Mouse (Mus musculus) cerebellum, adult 2 months (tissue): ENCODE results near the gene Ttyh3.

Experiments used
- CTCF ChIP-seq: fragments of 200-500 bp; IDR thresholded peaks from 2 replicates; pipeline ENCODE4 v1.5.1; 2011; ENCODE audit warnings: low read depth, mild to moderate bottlenecking, control low read depth, low read length, moderate library complexity, borderline replicate concordance; ENCODE audit not compliant: insufficient read depth
- POLR2A ChIP-seq: fragments of 200-500 bp; IDR thresholded peaks from 2 replicates; pipeline ENCODE4 v1.6.1; 2011; ENCODE audit warnings: low read length, control low read depth, borderline replicate concordance; ENCODE audit not compliant: insufficient read depth

- no peak for TF ChIP-seq POLR2A
- no peak for TF ChIP-seq CTCF
These were observed 26.8 kb upstream of the Ttyh3 start for GRCm38 (mm10) chr5:140675640-140676039.
